Mouse (Mus musculus): ENCODE data around the gene Cyp8b1.

Gene Cyp8b1

GRCm38 (mm10) chr9:121916102-121916501 is at the start of gene Cyp8b1:
Gene Cyp8b1 (minus strand): TSS chr9:121916305.
- no peak for DNase-seq (ENCODE audit: low read depth, low spot score)

DNA sequence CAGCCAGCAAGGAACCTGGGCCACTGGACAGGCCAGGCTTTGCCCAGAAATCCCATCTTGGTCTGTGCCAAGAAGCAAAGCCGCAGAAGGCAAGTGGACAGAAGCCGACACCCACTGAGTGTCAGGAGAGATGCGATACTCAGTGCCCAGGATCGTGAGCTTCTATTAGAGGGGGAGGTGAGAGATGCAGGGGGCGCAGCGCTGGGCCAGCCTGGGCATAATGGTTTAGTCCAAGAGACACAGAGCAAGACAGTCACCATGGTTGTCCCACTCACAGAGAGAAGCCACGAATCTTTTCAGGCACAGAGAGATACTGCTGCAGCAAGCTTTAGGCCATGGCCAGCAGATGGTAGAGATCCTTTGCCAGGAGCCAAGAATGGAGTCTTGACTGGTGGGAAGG is 48.8 kb upstream of the Cyp8b1 start:
- no peak for DNase-seq (ENCODE audit: low read depth, low spot score)

GRCm38 (mm10) chr9:121959966-121960635 is 44.0 kb upstream of the Cyp8b1 start:
- no peak for DNase-seq (ENCODE audit: low read depth, low spot score)

GRCm38 (mm10) chr9:121952596-121952995 is 36.5 kb upstream of the Cyp8b1 start:
- no peak for DNase-seq (ENCODE audit: low read depth, low spot score)

DNA sequence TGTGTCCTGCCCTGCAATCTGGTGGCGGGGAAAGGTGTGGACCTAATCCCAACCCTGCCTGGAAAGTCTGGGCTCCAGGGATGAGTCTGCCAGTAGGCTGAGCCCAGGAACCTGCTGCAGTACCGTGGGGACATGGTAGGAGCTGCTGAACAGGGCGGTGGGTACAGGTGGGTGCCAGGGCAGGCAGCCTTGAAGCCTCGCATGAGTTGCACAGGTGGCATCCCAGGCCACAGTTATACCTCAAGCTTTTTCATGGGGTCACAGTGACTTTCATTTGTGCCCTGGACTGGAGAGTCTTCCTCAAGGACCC is 35.0 kb upstream of the Cyp8b1 start:
- no peak for DNase-seq (ENCODE audit: low read depth, low spot score)

- no peak for DNase-seq (ENCODE audit: low read depth, low spot score)
These were observed 34.5 kb upstream of the Cyp8b1 start, which contains the start of gene Fam198a for GRCm38 (mm10) chr9:121950418-121951113. Gene Fam198a (plus strand): TSS chr9:121950988.

DNA sequence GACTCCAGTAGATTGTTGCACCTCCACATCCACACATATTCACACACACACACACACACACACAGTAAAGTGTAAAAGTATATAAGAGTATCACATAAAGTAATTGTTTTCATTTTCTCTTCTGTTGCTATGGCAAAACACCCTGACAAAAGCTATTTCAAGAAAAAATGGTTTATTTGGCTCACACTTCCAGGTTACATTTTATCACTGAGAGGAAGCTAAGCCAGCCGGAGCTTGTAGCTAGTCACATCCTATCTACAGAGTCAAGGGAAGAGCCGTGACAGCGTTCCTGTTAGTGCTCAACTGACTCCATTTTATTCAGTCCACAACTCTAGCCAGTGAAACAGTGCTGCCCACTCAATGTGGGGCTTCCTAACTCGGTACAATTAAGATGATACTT is 32.3 kb upstream of the Cyp8b1 start:
- DNase-seq (ENCODE audit: low read depth, low spot score): no peak

DNA sequence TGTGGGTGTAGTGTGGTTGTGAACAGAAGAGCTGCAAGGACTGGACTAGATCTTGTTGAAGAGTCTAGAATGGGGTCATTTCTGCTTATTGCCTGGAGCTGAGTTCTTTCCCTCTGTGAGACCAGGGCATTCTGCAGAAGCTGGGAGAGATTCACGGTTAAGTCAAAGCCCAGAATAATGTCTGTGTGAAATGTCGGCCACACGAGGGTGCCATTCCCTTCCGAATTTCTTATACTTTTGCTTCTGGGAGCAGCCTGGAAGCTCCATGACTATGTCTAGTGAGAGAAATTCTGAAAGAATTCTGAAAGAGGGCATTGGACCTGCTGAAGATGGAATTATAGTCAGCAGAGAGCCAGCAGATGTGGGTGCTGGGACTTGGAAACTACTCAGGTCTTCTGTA is 31.7 kb upstream of the Cyp8b1 start:
- DNase-seq (ENCODE audit: low read depth, low spot score): no peak

- DNase-seq (ENCODE audit: low read depth, low spot score): no peak
These were observed 27.5 kb upstream of the Cyp8b1 start for GRCm38 (mm10) chr9:121943628-121944027.

DNA sequence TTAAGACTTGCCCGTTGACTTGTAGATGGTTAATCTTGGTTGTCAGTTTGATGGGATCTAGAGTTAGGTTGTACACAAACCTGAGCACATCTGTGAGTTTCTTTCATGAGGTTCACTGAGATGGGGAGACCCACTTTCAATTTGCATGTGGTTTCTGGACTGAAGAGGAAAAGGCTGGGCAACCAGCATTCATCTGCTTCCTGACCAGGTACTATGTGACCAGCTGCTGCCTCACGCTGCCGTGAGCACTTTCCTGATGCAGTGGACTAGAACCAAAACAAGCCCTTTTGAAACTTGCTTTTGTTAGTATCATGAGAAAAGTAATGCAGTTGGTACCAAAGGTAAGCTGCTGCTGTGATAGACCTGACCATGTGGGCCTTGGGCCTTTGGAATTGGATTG is 26.9 kb upstream of the Cyp8b1 start:
- no peak for DNase-seq (ENCODE audit: low read depth, low spot score)

- no peak for DNase-seq (ENCODE audit: low read depth, low spot score)
These were observed 21.8 kb upstream of the Cyp8b1 start for GRCm38 (mm10) chr9:121937944-121938355.

- DNase-seq (ENCODE audit: low read depth, low spot score): no peak
These were observed 21.4 kb upstream of the Cyp8b1 start for GRCm38 (mm10) chr9:121937451-121937864.

- no peak for DNase-seq (ENCODE audit: low read depth, low spot score)
These were observed 20.8 kb upstream of the Cyp8b1 start for GRCm38 (mm10) chr9:121936952-121937351.

GRCm38 (mm10) chr9:121934856-121935255 is 18.8 kb upstream of the Cyp8b1 start:
- DNase-seq (ENCODE audit: low read depth, low spot score): no peak

GRCm38 (mm10) chr9:121928498-121928897 is 12.4 kb upstream of the Cyp8b1 start:
- peak; percentile 41 for DNase-seq (ENCODE audit: low read depth, low spot score)

GRCm38 (mm10) chr9:121927721-121928120 is 11.6 kb upstream of the Cyp8b1 start:
- no peak for DNase-seq (ENCODE audit: low read depth, low spot score)

- no peak for DNase-seq (ENCODE audit: low read depth, low spot score)
These were observed 10.7 kb upstream of the Cyp8b1 start for GRCm38 (mm10) chr9:121926634-121927405.

DNA sequence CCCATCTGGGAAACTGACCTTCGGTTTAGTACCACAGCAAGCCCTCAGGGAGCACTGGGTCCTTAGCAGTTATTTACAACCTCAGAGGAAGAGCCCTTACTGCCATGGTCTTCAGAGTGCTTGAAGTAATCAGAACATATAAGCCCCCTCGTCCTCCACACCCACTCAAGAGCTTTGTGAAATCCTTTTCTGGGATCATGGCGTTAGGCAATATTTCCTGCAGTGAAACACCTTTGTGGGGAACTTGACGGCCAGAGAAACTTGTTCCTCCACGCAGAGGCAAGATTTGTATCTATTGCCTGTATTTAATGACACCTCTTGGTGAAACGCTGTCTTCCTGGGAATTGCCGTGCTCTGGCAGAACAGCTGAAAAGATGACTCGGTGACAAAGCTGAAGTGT is 9.9 kb upstream of the Cyp8b1 start:
- DNase-seq (ENCODE audit: low read depth, low spot score): no peak

GRCm38 (mm10) chr9:121924901-121925560 is 8.9 kb upstream of the Cyp8b1 start:
- no peak for DNase-seq (ENCODE audit: low read depth, low spot score)

- no peak for DNase-seq (ENCODE audit: low read depth, low spot score)
These were observed 7.8 kb upstream of the Cyp8b1 start for GRCm38 (mm10) chr9:121923906-121924305.

- DNase-seq (ENCODE audit: low read depth, low spot score): no peak
These were observed 7.3 kb upstream of the Cyp8b1 start for GRCm38 (mm10) chr9:121923443-121923842.

GRCm38 (mm10) chr9:121919027-121919501 is 3.0 kb upstream of the Cyp8b1 start:
- DNase-seq (ENCODE audit: low read depth, low spot score): no peak
